Mouse (Mus musculus): ENCODE measurements around the gene Ptch2. TPM values are rescaled to one million over a fixed set of nuclear protein-coding genes. Genes with fewer than 3 reads are reported as not detected.

Gene Ptch2
- polyA plus RNA-seq, 1 experiment from 2014 or later = 1.8 TPM

DNA sequence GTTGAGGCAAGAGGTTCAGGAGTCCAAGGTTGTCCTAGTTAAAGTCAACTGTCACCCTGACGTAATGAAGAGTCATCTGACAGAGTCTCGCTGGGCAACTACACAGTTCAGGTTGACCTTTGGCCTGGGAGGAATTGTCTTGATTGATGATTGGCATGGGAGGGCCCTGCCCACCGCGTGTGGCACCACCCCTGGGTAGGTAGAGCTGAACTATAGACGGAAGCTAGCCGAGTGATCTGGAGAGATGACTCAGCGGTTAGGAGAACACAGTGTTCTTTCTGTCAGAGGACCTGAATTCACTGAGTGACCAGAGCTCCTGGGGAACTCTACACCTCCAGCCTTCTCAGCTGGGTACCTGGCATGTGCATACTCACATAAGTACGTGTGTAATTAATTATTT, 40.2 kb downstream of the Ptch2 start:
- no peak overlapping the region for H3K27ac ChIP-seq (replicated peaks in 1 of 2; ENCODE audit: control insufficient read depth in 1 of 2, insufficient read depth in 1 of 2, low read depth in 2 of 2, low read length in 2 of 2)
- H3K27me3 ChIP-seq (ENCODE audit: control insufficient read depth, insufficient read depth, low read length) = peaks cover 9% of the 10 kb centered on the region
- 30% methylated on average over 8 of the region's 8 CpGs for WGBS
- H3K36me3 ChIP-seq (ENCODE audit: control insufficient read depth, insufficient read depth, low read length) = no peaks in the 10 kb centered on the region
- H3K4me3 ChIP-seq (ENCODE audit: control insufficient read depth in 1 of 2, insufficient read depth in 1 of 2, low read depth in 1 of 2, low read length in 2 of 2) = no peak overlapping the region
- H3K9me3 ChIP-seq (ENCODE audit: control insufficient read depth, low read length) = no peaks in the 10 kb centered on the region
- H3K9ac ChIP-seq (ENCODE audit: low read length) = no peak overlapping the region
- no peak overlapping the region for H3K4me2 ChIP-seq (ENCODE audit: low read length)
- no peak for ATAC-seq (ENCODE audit: insufficient number of reproducible peaks, insufficient read depth, low FRiP score, low read depth)
- H3K4me1 ChIP-seq (ENCODE audit: control insufficient read depth in 2 of 2, insufficient read depth in 2 of 2, low read length in 2 of 2) = peaks cover 0 to 5% of the 10 kb centered on the region in 2 experiments; a peak in 1 of 4 replicates

DNA sequence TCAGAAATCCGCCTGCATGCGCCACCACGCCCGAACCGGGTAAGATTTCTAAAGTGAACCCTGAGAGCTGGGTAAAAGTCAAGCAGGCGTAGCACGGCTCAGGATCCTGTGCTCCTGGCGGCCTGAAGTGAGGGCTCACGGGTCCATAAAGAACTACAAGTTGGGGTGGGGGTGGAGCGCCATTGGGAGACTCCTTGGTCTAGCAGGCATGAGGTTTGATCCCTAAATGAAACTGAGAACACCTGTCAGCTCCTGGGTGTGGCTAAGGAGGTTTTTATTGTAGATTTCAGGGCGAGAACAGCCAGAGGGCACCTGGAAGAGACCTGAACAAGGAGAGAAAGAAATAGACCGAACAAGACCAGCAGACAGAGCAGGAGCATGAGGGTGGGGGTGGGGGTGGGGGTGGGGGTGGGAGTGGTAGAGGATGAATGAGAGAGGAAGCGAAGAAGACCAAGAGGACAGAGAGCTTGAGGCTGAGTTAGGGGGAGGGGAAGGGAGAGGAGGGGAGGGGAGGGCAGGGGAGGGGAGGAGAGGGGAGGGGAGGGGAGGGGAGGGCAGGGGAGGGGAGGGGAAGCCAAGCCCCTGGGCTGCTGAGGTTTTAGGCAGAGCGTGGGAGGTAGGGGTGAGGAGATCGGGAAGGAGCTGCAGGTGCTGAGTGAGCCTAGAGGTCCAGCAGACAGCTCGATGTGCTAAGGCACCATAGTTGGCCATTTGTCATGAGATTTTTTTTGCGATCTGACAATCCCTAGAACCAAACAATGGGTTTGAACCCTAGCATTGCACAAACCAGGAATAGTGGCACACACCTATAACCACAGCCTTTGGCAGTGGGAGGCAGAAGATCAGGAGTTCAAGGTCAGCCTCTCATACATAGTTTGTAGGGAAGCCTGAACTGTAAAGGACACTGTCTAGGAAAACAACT, 42.7 kb downstream of the Ptch2 start:
- Histone ChIP-seq H3K27me3 (ENCODE audit: control insufficient read depth, insufficient read depth, low read length) (no peaks in the 10 kb centered on the region), H3K4me2 (ENCODE audit: low read length) (no peak overlapping the region), H3K36me3 (ENCODE audit: control insufficient read depth, insufficient read depth, low read length) (no peaks in the 10 kb centered on the region), H3K9ac (ENCODE audit: low read length) (no peak overlapping the region), H3K27ac (replicated peaks in 1 of 2; ENCODE audit: control insufficient read depth in 1 of 2, insufficient read depth in 1 of 2, low read depth in 2 of 2, low read length in 2 of 2) (no peak overlapping the region), H3K4me1 (ENCODE audit: control insufficient read depth in 2 of 2, insufficient read depth in 2 of 2, low read length in 2 of 2) (peaks cover 4 to 5% of the 10 kb centered on the region in 2 experiments; a peak in 3 of 4 replicates), H3K9me3 (ENCODE audit: control insufficient read depth, low read length) (no peaks in the 10 kb centered on the region), H3K4me3 (ENCODE audit: control insufficient read depth in 1 of 2, insufficient read depth in 1 of 2, low read depth in 1 of 2, low read length in 2 of 2) (no peak overlapping the region)
- ATAC-seq (ENCODE audit: insufficient number of reproducible peaks, insufficient read depth, low FRiP score, low read depth) = no peak
- WGBS = 57% methylated on average over 16 of the region's 17 CpGs

DNA sequence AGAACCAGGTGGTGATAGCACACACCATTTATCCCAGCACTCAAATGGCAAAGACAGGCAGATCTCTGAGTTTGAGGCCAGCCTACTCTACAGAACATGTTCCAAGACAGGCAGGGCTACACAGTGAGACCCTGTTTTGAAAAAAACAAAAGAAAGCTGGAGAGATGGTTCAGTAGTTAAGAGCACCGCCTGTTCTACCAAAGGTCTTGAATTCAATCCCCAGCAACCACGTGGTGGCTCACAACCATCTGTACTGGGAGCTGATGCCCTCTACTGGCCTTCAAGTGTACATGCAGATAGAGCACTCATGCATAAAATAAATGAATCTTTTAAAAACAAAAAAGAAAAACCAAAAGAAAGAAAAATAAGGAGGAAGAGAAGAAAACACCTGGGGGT, 43.3 kb downstream of the Ptch2 start:
- WGBS = 8% methylated on average over 2 of the region's 2 CpGs
- Histone ChIP-seq H3K4me1 (ENCODE audit: control insufficient read depth in 2 of 2, insufficient read depth in 2 of 2, low read length in 2 of 2) (peaks cover 3 to 4% of the 10 kb centered on the region in 2 experiments; a peak in 3 of 4 replicates), H3K36me3 (ENCODE audit: control insufficient read depth, insufficient read depth, low read length) (no peaks in the 10 kb centered on the region), H3K9me3 (ENCODE audit: control insufficient read depth, low read length) (no peaks in the 10 kb centered on the region), H3K4me2 (ENCODE audit: low read length) (no peak overlapping the region), H3K27me3 (ENCODE audit: control insufficient read depth, insufficient read depth, low read length) (no peaks in the 10 kb centered on the region), H3K4me3 (ENCODE audit: control insufficient read depth in 1 of 2, insufficient read depth in 1 of 2, low read depth in 1 of 2, low read length in 2 of 2) (no peak overlapping the region), H3K27ac (replicated peaks in 1 of 2; ENCODE audit: control insufficient read depth in 1 of 2, insufficient read depth in 1 of 2, low read depth in 2 of 2, low read length in 2 of 2) (no peak overlapping the region), H3K9ac (ENCODE audit: low read length) (no peak overlapping the region)
- ATAC-seq (ENCODE audit: insufficient number of reproducible peaks, insufficient read depth, low FRiP score, low read depth) = no peak

DNA sequence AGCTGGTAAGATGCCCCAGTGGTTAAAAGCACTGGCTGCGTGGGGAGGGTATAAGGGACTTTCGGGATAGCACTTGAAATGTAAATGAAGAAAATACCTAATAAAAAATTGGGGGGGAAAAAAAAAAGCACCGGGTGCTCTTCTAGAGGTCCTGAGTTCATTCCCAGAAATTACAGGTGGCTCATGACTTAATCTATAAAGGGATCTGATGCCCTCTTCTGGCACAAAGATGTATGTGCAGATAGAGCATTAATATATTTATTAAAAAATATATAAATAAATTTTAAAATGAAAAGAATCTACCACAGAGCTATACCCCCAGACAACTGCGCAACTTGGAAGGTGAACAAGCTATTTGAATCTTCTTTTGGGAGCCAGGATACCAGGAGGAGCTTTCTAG, 44.7 kb downstream of the Ptch2 start:
- H3K9me3 ChIP-seq (ENCODE audit: control insufficient read depth, low read length) = no peaks in the 10 kb centered on the region
- H3K27me3 ChIP-seq (ENCODE audit: control insufficient read depth, insufficient read depth, low read length) = no peaks in the 10 kb centered on the region
- WGBS = 42% methylated on average over 4 of the region's 4 CpGs
- no peaks in the 10 kb centered on the region for H3K36me3 ChIP-seq (ENCODE audit: control insufficient read depth, insufficient read depth, low read length)
- ATAC-seq (ENCODE audit: insufficient number of reproducible peaks, insufficient read depth, low FRiP score, low read depth) = no peak
- H3K4me3 ChIP-seq (ENCODE audit: control insufficient read depth in 1 of 2, insufficient read depth in 1 of 2, low read depth in 1 of 2, low read length in 2 of 2) = no peak overlapping the region
- H3K4me1 ChIP-seq (ENCODE audit: control insufficient read depth in 2 of 2, insufficient read depth in 2 of 2, low read length in 2 of 2) = peaks cover 0 to 4% of the 10 kb centered on the region in 2 experiments; a peak in 2 of 4 replicates
- H3K4me2 ChIP-seq (ENCODE audit: low read length) = no peak overlapping the region
- H3K27ac ChIP-seq (replicated peaks in 1 of 2; ENCODE audit: control insufficient read depth in 1 of 2, insufficient read depth in 1 of 2, low read depth in 2 of 2, low read length in 2 of 2) = no peak overlapping the region
- H3K9ac ChIP-seq (ENCODE audit: low read length) = no peak overlapping the region

DNA sequence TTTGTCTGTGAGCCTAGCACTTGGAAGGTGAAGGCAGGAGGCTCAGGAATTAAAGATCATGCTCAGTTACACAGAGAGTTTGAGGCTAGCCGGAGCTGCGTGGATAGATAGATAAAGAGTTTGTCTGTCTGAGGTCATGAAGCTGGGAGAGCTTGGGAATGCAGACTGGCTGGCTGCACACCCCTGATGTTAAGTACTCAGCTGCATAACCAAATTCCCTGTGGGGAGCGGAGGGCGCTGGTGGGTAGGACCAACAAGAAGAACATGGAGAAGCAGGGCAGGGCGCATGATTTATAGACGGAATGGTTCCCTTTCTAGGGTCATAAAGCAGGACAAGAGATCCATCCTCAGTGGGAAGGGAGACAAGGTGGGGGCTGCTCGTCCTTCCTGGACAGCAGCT, 47.1 kb downstream of the Ptch2 start:
- Histone ChIP-seq H3K9ac (ENCODE audit: low read length) (no peak overlapping the region), H3K4me2 (ENCODE audit: low read length) (no peak overlapping the region), H3K27me3 (ENCODE audit: control insufficient read depth, insufficient read depth, low read length) (no peaks in the 10 kb centered on the region), H3K27ac (replicated peaks in 1 of 2; ENCODE audit: control insufficient read depth in 1 of 2, insufficient read depth in 1 of 2, low read depth in 2 of 2, low read length in 2 of 2) (no peak overlapping the region), H3K4me3 (ENCODE audit: control insufficient read depth in 1 of 2, insufficient read depth in 1 of 2, low read depth in 1 of 2, low read length in 2 of 2) (no peak overlapping the region), H3K36me3 (ENCODE audit: control insufficient read depth, insufficient read depth, low read length) (no peaks in the 10 kb centered on the region), H3K4me1 (ENCODE audit: control insufficient read depth in 2 of 2, insufficient read depth in 2 of 2, low read length in 2 of 2) (peaks cover 0 to 4% of the 10 kb centered on the region in 2 experiments; a peak in 2 of 4 replicates), H3K9me3 (ENCODE audit: control insufficient read depth, low read length) (no peaks in the 10 kb centered on the region)
- ATAC-seq (ENCODE audit: insufficient number of reproducible peaks, insufficient read depth, low FRiP score, low read depth) = no peak
- 34% methylated on average over 7 of the region's 7 CpGs for WGBS

DNA sequence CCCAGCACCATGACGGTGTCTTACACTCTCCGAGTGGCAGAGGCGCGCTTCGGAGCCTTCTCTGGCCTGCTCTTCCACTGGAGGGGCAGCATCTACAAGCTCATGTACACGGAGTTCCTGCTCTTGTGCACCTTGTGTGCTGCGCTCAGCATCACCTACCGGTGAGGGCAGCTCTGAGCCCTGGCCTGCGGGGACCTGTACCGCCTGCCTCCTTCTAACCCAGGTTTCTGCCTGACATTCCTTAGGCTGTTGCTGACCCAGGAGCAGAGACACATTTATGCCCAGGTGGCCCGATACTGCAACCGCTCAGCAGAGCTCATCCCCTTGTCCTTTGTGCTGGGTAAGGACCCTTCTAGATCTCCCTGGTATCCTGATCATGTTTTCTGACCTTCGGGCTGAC, 49.4 kb downstream of the Ptch2 start:
- Histone ChIP-seq H3K27ac (replicated peaks in 1 of 2; ENCODE audit: control insufficient read depth in 1 of 2, insufficient read depth in 1 of 2, low read depth in 2 of 2, low read length in 2 of 2) (no peak overlapping the region), H3K4me2 (ENCODE audit: low read length) (no peak overlapping the region), H3K4me3 (ENCODE audit: control insufficient read depth in 1 of 2, insufficient read depth in 1 of 2, low read depth in 1 of 2, low read length in 2 of 2) (no peak overlapping the region), H3K9me3 (ENCODE audit: control insufficient read depth, low read length) (no peaks in the 10 kb centered on the region), H3K27me3 (ENCODE audit: control insufficient read depth, insufficient read depth, low read length) (no peaks in the 10 kb centered on the region), H3K36me3 (ENCODE audit: control insufficient read depth, insufficient read depth, low read length) (peaks cover 9% of the 10 kb centered on the region), H3K9ac (ENCODE audit: low read length) (no peak overlapping the region), H3K4me1 (ENCODE audit: control insufficient read depth in 2 of 2, insufficient read depth in 2 of 2, low read length in 2 of 2) (peaks cover 0 to 4% of the 10 kb centered on the region in 2 experiments; a peak in 2 of 4 replicates)
- 88% methylated on average over 13 of the region's 13 CpGs for WGBS
- no peak for ATAC-seq (ENCODE audit: insufficient number of reproducible peaks, insufficient read depth, low FRiP score, low read depth)

DNA sequence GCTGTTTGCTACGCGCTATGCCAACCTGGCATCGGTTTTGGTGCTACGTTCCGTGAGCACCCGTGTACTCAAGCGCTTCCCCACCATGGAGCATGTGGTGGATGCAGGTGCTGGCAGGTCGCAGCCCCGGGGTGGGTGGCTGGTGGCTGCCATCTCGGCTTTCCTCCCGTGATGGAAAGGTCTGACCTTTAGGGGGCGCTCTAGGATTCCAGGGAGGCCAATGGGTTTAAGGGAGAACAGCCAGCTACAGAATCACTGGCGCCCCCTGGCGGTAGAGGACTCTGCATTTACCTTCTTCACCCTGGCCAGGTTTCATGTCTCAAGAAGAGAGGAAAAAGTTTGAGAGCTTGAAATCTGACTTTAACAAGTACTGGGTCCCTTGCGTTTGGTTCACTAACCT, 50.3 kb downstream of the Ptch2 start:
- no peak for ATAC-seq (ENCODE audit: insufficient number of reproducible peaks, insufficient read depth, low FRiP score, low read depth)
- no peak overlapping the region for H3K4me3 ChIP-seq (ENCODE audit: control insufficient read depth in 1 of 2, insufficient read depth in 1 of 2, low read depth in 1 of 2, low read length in 2 of 2)
- no peak overlapping the region for H3K4me2 ChIP-seq (ENCODE audit: low read length)

More for the DNA sequence above, 50.3 kb downstream of the Ptch2 start:
- H3K4me1 ChIP-seq (ENCODE audit: control insufficient read depth in 2 of 2, insufficient read depth in 2 of 2, low read length in 2 of 2) = peaks cover 0 to 4% of the 10 kb centered on the region in 2 experiments; a peak in 2 of 4 replicates
- H3K9ac ChIP-seq (ENCODE audit: low read length) = no peak overlapping the region
- H3K9me3 ChIP-seq (ENCODE audit: control insufficient read depth, low read length) = no peaks in the 10 kb centered on the region
- peaks cover 19% of the 10 kb centered on the region for H3K36me3 ChIP-seq (ENCODE audit: control insufficient read depth, insufficient read depth, low read length)
- no peaks in the 10 kb centered on the region for H3K27me3 ChIP-seq (ENCODE audit: control insufficient read depth, insufficient read depth, low read length)
- WGBS = 28% methylated on average over 15 of the region's 15 CpGs
- no peak overlapping the region for H3K27ac ChIP-seq (replicated peaks in 1 of 2; ENCODE audit: control insufficient read depth in 1 of 2, insufficient read depth in 1 of 2, low read depth in 2 of 2, low read length in 2 of 2)

Data from heart, embryonic 14.5 days (tissue).